Mouse (Mus musculus) heart, embryonic 11.5 days (tissue): ENCODE measurements around the gene Ttc1. TPM values are rescaled to one million over a fixed set of nuclear protein-coding genes. Genes with fewer than 3 reads are reported as not detected.
A peak's percentile ranks its signal among the peaks of the same experiment; 100 is the strongest.

Experiments used
- ATAC-seq: fragments of 200-750 bp; cut with Nextera tagmentation; replicated peaks from 2 replicates; pipeline ENCODE4 v1.8.0; 2017; ENCODE audit warnings: moderate library complexity; ENCODE audit not compliant: insufficient number of reproducible peaks, low FRiP score, low TSS enrichment
- H3K27ac ChIP-seq: fragments of 300-500 bp; sonication (generic); 2 replicates; pipeline ENCODE4 v1.5.1; 2014; ENCODE audit warnings: mild to moderate bottlenecking, low read depth, low read length
- H3K27me3 ChIP-seq: fragments of 300-500 bp; sonication (generic); 2 replicates; pipeline ENCODE4 v1.6.1; 2014; ENCODE audit warnings: mild to moderate bottlenecking, low read length, mixed read lengths; ENCODE audit not compliant: control insufficient read depth, insufficient read depth
- H3K36me3 ChIP-seq: fragments of 300-500 bp; sonication (generic); 2 replicates; pipeline ENCODE4 v1.6.1; 2014; ENCODE audit warnings: mild to moderate bottlenecking, low read length, moderate library complexity, mixed read lengths; ENCODE audit not compliant: control insufficient read depth, insufficient read depth
- H3K4me1 ChIP-seq: fragments of 300-500 bp; sonication (generic); 2 replicates; pipeline ENCODE4 v1.6.1; 2014; ENCODE audit warnings: low read length; ENCODE audit not compliant: control insufficient read depth, insufficient read depth
- H3K4me2 ChIP-seq: fragments of 300-500 bp; sonication (generic); 2 replicates; pipeline ENCODE4 v1.6.1; 2014; ENCODE audit warnings: mild to moderate bottlenecking, moderate library complexity
- H3K4me3 ChIP-seq: fragments of 300-500 bp; sonication (generic); 2 replicates; pipeline ENCODE4 v1.5.1; 2014; ENCODE audit warnings: low read depth, low read length
- H3K9ac ChIP-seq: fragments of 300-500 bp; sonication (generic); 2 replicates; pipeline ENCODE4 v1.6.1; 2014; ENCODE audit warnings: mild to moderate bottlenecking, low read depth, low read length, moderate library complexity
- H3K9me3 ChIP-seq: fragments of 300-500 bp; sonication (generic); replicated peaks from 2 replicates; pipeline ENCODE4 v1.6.1; 2016; ENCODE audit warnings: low read length; ENCODE audit not compliant: control insufficient read depth
- WGBS: fragments of 180-500 bp; shearing (Covaris S2); extraction: QIAGEN DNeasy Blood & Tissue Kit; methylation state at CpG from one replicate; pipeline ENCODE4 v1.1.7; 2014; ENCODE audit not compliant: insufficient replicate concordance; 5-methylcytosine and 5-hydroxymethylcytosine counted together
- polyA plus RNA-seq: library from polyadenylated mRNA; unstranded; fragments of >200 nt; fragmentation: Nextera tagmentation; extraction: Ambion mirVana; gene quantifications from 2 replicates; pipeline ENCODE4 v1.2.1, GENCODE M21; 2014

Gene Ttc1
- polyA plus RNA-seq, 1 experiment from 2014 or later = 58.8 TPM

GRCm38 (mm10) chr11:43688850-43689249 lies 59.0 kb downstream of the Ttc1 start:
- 97% methylated on average over 1 of the region's 1 CpGs for WGBS
- Histone ChIP-seq H3K36me3 (peaks cover 23% of the 10 kb centered on the region), H3K27me3 (no peaks in the 10 kb centered on the region), H3K27ac (no peak overlapping the region), H3K9ac (no peak overlapping the region), H3K4me2 (no peak overlapping the region), H3K4me1 (no peaks in the 10 kb centered on the region; the same call in 1 of the 2 replicates), H3K4me3 (no peak overlapping the region), H3K9me3 (no peaks in the 10 kb centered on the region)
- ATAC-seq = no peak

GRCm38 (mm10) chr11:43682415-43683217 lies 65.2 kb downstream of the Ttc1 start:
- 1% methylated on average over 55 of the region's 72 CpGs for WGBS
- Histone ChIP-seq H3K4me3 (peak overlapping the region; percentile 89), H3K27ac (peak overlapping the region; percentile 95), H3K36me3 (no peaks in the 10 kb centered on the region; the same call in 1 of the 2 replicates), H3K9me3 (no peaks in the 10 kb centered on the region), H3K9ac (peak overlapping the region; percentile 97), H3K4me2 (peak overlapping the region; percentile 84), H3K27me3 (no peaks in the 10 kb centered on the region), H3K4me1 (peaks cover 9% of the 10 kb centered on the region; the same call in 1 of the 2 replicates)
- peak; percentile 12; the same call in 1 of the 2 replicates for ATAC-seq

- H3K9ac ChIP-seq = peak within 1 kb of the TSS; percentile 97
- no peaks in the 10 kb centered on the region for H3K27me3 ChIP-seq
- peak within 1 kb of the TSS; percentile 95 for H3K27ac ChIP-seq
- H3K4me2 ChIP-seq = peak within 1 kb of the TSS; percentile 84
- WGBS = under 1% methylated on average over 76 of the region's 87 CpGs
- peaks cover 9% of the 10 kb centered on the region; the same call in 1 of the 2 replicates for H3K4me1 ChIP-seq
- no peaks in the 10 kb centered on the region for H3K9me3 ChIP-seq
- peak within 1 kb of the TSS; percentile 89 for H3K4me3 ChIP-seq
- peak; percentile 100 for ATAC-seq
- H3K36me3 ChIP-seq = no peaks in the 10 kb centered on the region; the same call in 1 of the 2 replicates
Measured at GRCm38 (mm10) chr11:43681472-43682414, 66.1 kb downstream of the Ttc1 start, which contains the start of gene Pwwp2a. Pwwp2a (plus strand) TSS chr11:43681998.

Other genes starting within 250 kb of the Ttc1 start
- gene Ccnjl, start 219.2 kb downstream of the Ttc1 start, polyA plus RNA-seq = 23.2 and 25.1 TPM in 2 replicates
- gene 4933415A04Rik, start 161.0 kb downstream of the Ttc1 start, polyA plus RNA-seq = 4.6 and 5.3 TPM in 2 replicates
- not detected in 2 replicates for gene Fabp6, start 146.5 kb downstream of the Ttc1 start, polyA plus RNA-seq
- 24.8 and 30.1 TPM in 2 replicates for gene Pwwp2a, start 66.0 kb downstream of the Ttc1 start, polyA plus RNA-seq
- gene Adra1b, start 153.2 kb upstream of the Ttc1 start, polyA plus RNA-seq = 1.9 and 2.3 TPM in 2 replicates